Mouse (Mus musculus) hindbrain, embryonic 10.5 days (tissue): ENCODE results near the gene Btg3. TPM values are rescaled to one million over a fixed set of nuclear protein-coding genes. Genes with fewer than 3 reads are reported as not detected.

Experiments
- DNase-seq: peaks from one replicate; pipeline ENCODE4 v3.0.0-alpha.2; 2017; ENCODE audit warnings: low spot score
- H3K27ac ChIP-seq: fragments of 300-500 bp; sonication (generic); 2 replicates; pipeline ENCODE4 v1.5.1; 2016; ENCODE audit warnings: mild to moderate bottlenecking, moderate library complexity
- H3K27me3 ChIP-seq: fragments of 300-500 bp; sonication (generic); 2 replicates; pipeline ENCODE4 v1.6.1; 2016; ENCODE audit warnings: mild to moderate bottlenecking; ENCODE audit not compliant: poor library complexity, insufficient read depth, severe bottlenecking
- H3K36me3 ChIP-seq: fragments of 300-500 bp; sonication (generic); 2 replicates; pipeline ENCODE4 v1.6.1; 2016; ENCODE audit warnings: mild to moderate bottlenecking, moderate library complexity
- H3K4me1 ChIP-seq: fragments of 300-500 bp; sonication (generic); replicated peaks from 2 replicates; pipeline ENCODE4 v1.6.1; 2016; ENCODE audit warnings: mild to moderate bottlenecking
- H3K4me3 ChIP-seq: fragments of 300-500 bp; sonication (generic); 2 replicates; pipeline ENCODE4 v1.5.1; 2016; ENCODE audit warnings: mild to moderate bottlenecking, moderate library complexity
- H3K9me3 ChIP-seq: fragments of 300-500 bp; sonication (generic); 2 replicates; pipeline ENCODE4 v1.6.1; 2016; ENCODE audit warnings: mild to moderate bottlenecking, moderate library complexity
- WGBS: fragments of 180-500 bp; shearing (Covaris S2); methylation state at CpG from one replicate; pipeline ENCODE4 v1.1.7; 2016; 5-methylcytosine and 5-hydroxymethylcytosine counted together
- polyA plus RNA-seq: library from polyadenylated mRNA; unstranded; fragments of >200 nt; fragmentation: Nextera tagmentation; extraction: Ambion mirVana; gene quantifications from 2 replicates; pipeline ENCODE4 v1.2.1, GENCODE M21; 2016

The Btg3 gene
- polyA plus RNA-seq, 1 experiment from 2014 or later = 39.9 TPM

- DNase-seq = no peak
- H3K9me3 ChIP-seq = no peaks in the 10 kb centered on the region
- H3K4me1 ChIP-seq = peaks cover 6% of the 10 kb centered on the region; the same call in 1 of the 2 replicates
- 78% methylated on average over 4 of the region's 4 CpGs for WGBS
- H3K36me3 ChIP-seq = peaks cover 52% of the 10 kb centered on the region
- no peaks in the 10 kb centered on the region for H3K27me3 ChIP-seq
- no peak overlapping the region for H3K4me3 ChIP-seq
- H3K27ac ChIP-seq = no peak overlapping the region
Measured at GRCm38 (mm10) chr16:78341356-78341755, 35.6 kb downstream of the Btg3 start.

- DNase-seq = no peak
- Histone ChIP-seq H3K27ac (no peak overlapping the region), H3K4me1 (peaks cover 6% of the 10 kb centered on the region; the same call in 1 of the 2 replicates), H3K36me3 (peaks cover 89% of the 10 kb centered on the region), H3K4me3 (no peak overlapping the region), H3K9me3 (no peaks in the 10 kb centered on the region), H3K27me3 (no peaks in the 10 kb centered on the region)
- 76% methylated on average over 8 of the region's 8 CpGs for whole genome bisulfite sequencing
Measured at GRCm38 (mm10) chr16:78337226-78337625, 39.8 kb downstream of the Btg3 start.

- Histone ChIP-seq H3K4me1 (no peaks in the 10 kb centered on the region), H3K27ac (no peak overlapping the region), H3K9me3 (no peaks in the 10 kb centered on the region), H3K4me3 (no peak overlapping the region), H3K27me3 (no peaks in the 10 kb centered on the region), H3K36me3 (peaks cover 90% of the 10 kb centered on the region)
- DNase-seq = no peak
- WGBS = 96% methylated on average over 12 of the region's 12 CpGs
Measured at GRCm38 (mm10) chr16:78327999-78328398, 49.0 kb downstream of the Btg3 start.

GRCm38 (mm10) chr16:78327562-78327961 is 49.4 kb downstream of the Btg3 start:
- H3K27ac ChIP-seq = no peak overlapping the region
- no peaks in the 10 kb centered on the region for H3K9me3 ChIP-seq
- H3K36me3 ChIP-seq = peaks cover 85% of the 10 kb centered on the region
- peaks cover 3% of the 10 kb centered on the region for H3K4me1 ChIP-seq
- 90% methylated on average over 7 of the region's 7 CpGs for WGBS
- no peak for DNase-seq
- H3K4me3 ChIP-seq = no peak overlapping the region
- H3K27me3 ChIP-seq = no peaks in the 10 kb centered on the region

- WGBS = 81% methylated on average over 27 of the region's 27 CpGs
- H3K9me3 ChIP-seq = no peaks in the 10 kb centered on the region
- peaks cover 16% of the 10 kb centered on the region for H3K4me1 ChIP-seq
- DNase-seq = no peak
- no peak overlapping the region for H3K27ac ChIP-seq
- no peak overlapping the region for H3K4me3 ChIP-seq
- H3K27me3 ChIP-seq = no peaks in the 10 kb centered on the region
- H3K36me3 ChIP-seq = peaks cover 72% of the 10 kb centered on the region
Measured at GRCm38 (mm10) chr16:78325972-78326848, 50.8 kb downstream of the Btg3 start.

- H3K9me3 ChIP-seq = no peaks in the 10 kb centered on the region
- 21% methylated on average over 7 of the region's 7 CpGs for WGBS
- peak overlapping the region; percentile 37 for H3K27ac ChIP-seq
- peaks cover 32% of the 10 kb centered on the region for H3K36me3 ChIP-seq
- DNase-seq = no peak
- H3K4me3 ChIP-seq = no peak overlapping the region
- peaks cover 31% of the 10 kb centered on the region for H3K4me1 ChIP-seq
- H3K27me3 ChIP-seq = no peaks in the 10 kb centered on the region
Measured at GRCm38 (mm10) chr16:78322140-78322539, 54.9 kb downstream of the Btg3 start.

GRCm38 (mm10) chr16:78321559-78321958 is 55.4 kb downstream of the Btg3 start:
- WGBS = 3% methylated on average over 7 of the region's 7 CpGs
- H3K27ac ChIP-seq = peak overlapping the region; percentile 37; the same call in 1 of the 2 replicates

GRCm38 (mm10) chr16:78319711-78320110 is 57.3 kb downstream of the Btg3 start:
- Histone ChIP-seq H3K9me3 (no peaks in the 10 kb centered on the region), H3K27me3 (no peaks in the 10 kb centered on the region), H3K4me3 (no peak overlapping the region), H3K4me1 (peaks cover 34% of the 10 kb centered on the region), H3K36me3 (peaks cover 17% of the 10 kb centered on the region), H3K27ac (no peak overlapping the region)
- DNase-seq = no peak
- 68% methylated on average over 7 of the region's 7 CpGs for WGBS

More at GRCm38 (mm10) chr16:78321559-78321958, 55.4 kb downstream of the Btg3 start:
- H3K4me3 ChIP-seq = peak overlapping the region; percentile 28
- peaks cover 31% of the 10 kb centered on the region for H3K4me1 ChIP-seq
- no peaks in the 10 kb centered on the region for H3K9me3 ChIP-seq
- DNase-seq = no peak
- peaks cover 29% of the 10 kb centered on the region for H3K36me3 ChIP-seq
- H3K27me3 ChIP-seq = no peaks in the 10 kb centered on the region

- H3K4me3 ChIP-seq = no peak overlapping the region
- no peaks in the 10 kb centered on the region for H3K9me3 ChIP-seq
- no peak overlapping the region for H3K27ac ChIP-seq
- peaks cover 52% of the 10 kb centered on the region for H3K4me1 ChIP-seq
- H3K27me3 ChIP-seq = no peaks in the 10 kb centered on the region
- peaks cover 9% of the 10 kb centered on the region; the same call in 1 of the 2 replicates for H3K36me3 ChIP-seq
- DNase-seq = no peak
- 87% methylated on average over 7 of the region's 7 CpGs for WGBS
Measured at GRCm38 (mm10) chr16:78317960-78318359, 59.0 kb downstream of the Btg3 start.

- Histone ChIP-seq H3K9me3 (no peaks in the 10 kb centered on the region), H3K27ac (no peak overlapping the region), H3K36me3 (peaks cover 17% of the 10 kb centered on the region; the same call in 1 of the 2 replicates), H3K27me3 (no peaks in the 10 kb centered on the region), H3K4me3 (no peak overlapping the region), H3K4me1 (peaks cover 51% of the 10 kb centered on the region)
- WGBS = 90% methylated on average over 9 of the region's 9 CpGs
- peak; percentile 46 for DNase-seq
Measured at GRCm38 (mm10) chr16:78316849-78317248, 60.1 kb downstream of the Btg3 start.

GRCm38 (mm10) chr16:78314026-78314425 is 63.0 kb downstream of the Btg3 start:
- Histone ChIP-seq H3K4me3 (peak overlapping the region; percentile 21), H3K27ac (peak overlapping the region; percentile 72), H3K36me3 (peaks cover 40% of the 10 kb centered on the region), H3K9me3 (no peaks in the 10 kb centered on the region), H3K4me1 (peaks cover 44% of the 10 kb centered on the region), H3K27me3 (no peaks in the 10 kb centered on the region)
- WGBS = 37% methylated on average over 6 of the region's 6 CpGs
- DNase-seq = no peak

- DNase-seq = no peak
- 65% methylated on average over 16 of the region's 16 CpGs for WGBS
- no peaks in the 10 kb centered on the region for H3K27me3 ChIP-seq
- H3K4me1 ChIP-seq = peaks cover 44% of the 10 kb centered on the region
- H3K9me3 ChIP-seq = no peaks in the 10 kb centered on the region
- peak overlapping the region; percentile 21 for H3K4me3 ChIP-seq
- peak overlapping the region; percentile 72 for H3K27ac ChIP-seq
- peaks cover 45% of the 10 kb centered on the region for H3K36me3 ChIP-seq
Measured at GRCm38 (mm10) chr16:78313135-78313887, 63.7 kb downstream of the Btg3 start.

- 85% methylated on average over 6 of the region's 6 CpGs for WGBS
- DNase-seq = no peak
- peaks cover 74% of the 10 kb centered on the region for H3K36me3 ChIP-seq
- no peak overlapping the region for H3K4me3 ChIP-seq
- no peak overlapping the region for H3K27ac ChIP-seq
- peaks cover 43% of the 10 kb centered on the region for H3K4me1 ChIP-seq
- no peaks in the 10 kb centered on the region for H3K9me3 ChIP-seq
- H3K27me3 ChIP-seq = no peaks in the 10 kb centered on the region
Measured at GRCm38 (mm10) chr16:78309258-78309657, 67.7 kb downstream of the Btg3 start.
